ENCODE assay signal across 12 mouse cellular contexts in genomic region chr1:97553485-97554474, GRCm38 (mm10).
DNase-seq lines count a peak whose midpoint lies in the region; ATAC-seq and TF ChIP-seq lines count a peak whose summit lies in the region.
"Had no signal": no experiment of that assay in that cellular context is flagged by ENCODE, and none has a peak within 500 bp of the region (broad histone marks: within the 10 kb centered on the region; RNA-seq: fewer than 3 reads in every experiment).

No protein-coding gene starts in this region.

- no peak overlapping the region for H3K27ac ChIP-seq in forebrain, embryonic 11.5 days (ENCODE audit: low read depth, low read length)
- H3K27ac ChIP-seq in layer of hippocampus, adult 2 months, result peak overlapping the region; percentile 30
- H3K27ac ChIP-seq in midbrain, postnatal 0 days (ENCODE audit: low read depth, low read length), result peak overlapping the region; percentile 38; the same call in 1 of the 2 replicates
- H3K27ac ChIP-seq: heart, embryonic 10.5 days; liver, embryonic 14.5 days had no signal

- no peaks in the 10 kb centered on the region for H3K27me3 ChIP-seq in forebrain, embryonic 11.5 days (ENCODE audit: control insufficient read depth, insufficient read depth, low read length)
- no peaks in the 10 kb centered on the region for H3K27me3 ChIP-seq in midbrain, postnatal 0 days (ENCODE audit: insufficient read depth, low read length)
- H3K27me3 ChIP-seq: megakaryocyte, embryonic 14.5 days had no signal

- peak; percentile 60; the same call in 1 of the 2 replicates for ATAC-seq in forebrain, embryonic 11.5 days (replicated peaks; ENCODE audit: low FRiP score)
- ATAC-seq in midbrain, postnatal 0 days (ENCODE audit: low FRiP score), result peak; percentile 95

- no peaks in the 10 kb centered on the region for H3K36me3 ChIP-seq in forebrain, embryonic 11.5 days (ENCODE audit: control insufficient read depth, insufficient read depth, low read length)
- H3K36me3 ChIP-seq in midbrain, postnatal 0 days (ENCODE audit: insufficient read depth, low read length), result no peaks in the 10 kb centered on the region
- H3K36me3 ChIP-seq: heart, embryonic 10.5 days had no signal

- H3K9ac ChIP-seq in forebrain, embryonic 11.5 days (ENCODE audit: low read length), result no peak overlapping the region
- no peak overlapping the region for H3K9ac ChIP-seq in midbrain, postnatal 0 days (replicated peaks; ENCODE audit: low read length, poor library complexity, severe bottlenecking)
- H3K9ac ChIP-seq: liver, embryonic 14.5 days had no signal

- 83% methylated on average over 8 of the region's 8 CpGs for WGBS in forebrain, embryonic 11.5 days
- WGBS in midbrain, postnatal 0 days, result 39% methylated on average over 8 of the region's 8 CpGs

- H3K4me3 ChIP-seq in forebrain, embryonic 11.5 days (ENCODE audit: low read depth, low read length), result no peak overlapping the region
- H3K4me3 ChIP-seq in layer of hippocampus, adult 2 months, result no peak overlapping the region
- H3K4me3 ChIP-seq in midbrain, postnatal 0 days (ENCODE audit: low read depth, low read length), result no peak overlapping the region
- H3K4me3 ChIP-seq: heart, embryonic 10.5 days; megakaryocyte, embryonic 14.5 days had no signal

- no peaks in the 10 kb centered on the region for H3K9me3 ChIP-seq in forebrain, embryonic 11.5 days (ENCODE audit: control insufficient read depth, low read length)
- no peaks in the 10 kb centered on the region for H3K9me3 ChIP-seq in midbrain, postnatal 0 days (ENCODE audit: low read length)
- H3K9me3 ChIP-seq: heart, embryonic 10.5 days; megakaryocyte, embryonic 14.5 days had no signal

- no peak overlapping the region for H3K4me2 ChIP-seq in forebrain, embryonic 11.5 days (ENCODE audit: low read depth, low read length, severe bottlenecking)
- no peak overlapping the region for H3K4me2 ChIP-seq in midbrain, postnatal 0 days (ENCODE audit: low read depth, low read length, poor library complexity, severe bottlenecking)

- peak; percentile 20 to 39 for DNase-seq in cerebellum, postnatal 10 days
- no peak for DNase-seq in cerebellum, adult 11 months
- no peak for DNase-seq in forebrain, embryonic 11.5 days (ENCODE audit: low spot score)
- no peak for DNase-seq in layer of hippocampus, adult 2 months (ENCODE audit: low spot score in 2 of 2)
- DNase-seq in midbrain, postnatal 0 days (ENCODE audit: low spot score), result peak; percentile 88
- DNase-seq in adrenal gland, postnatal 25 days, result no peak
- no peak for DNase-seq in thymus, postnatal 25 days
- no peak for DNase-seq in kidney, postnatal 14 days
- DNase-seq: adrenal gland, postnatal 10 days had no signal

- TF ChIP-seq CTCF in layer of hippocampus, adult 2 months (conservative IDR thresholded peaks at IDR 0.05), result no peak
- no peak for TF ChIP-seq CTCF in midbrain, postnatal 0 days (IDR thresholded peaks at IDR 0.05)

- H3K4me1 ChIP-seq in forebrain, embryonic 11.5 days (replicated peaks; ENCODE audit: control insufficient read depth, insufficient read depth, low read length), result no peaks in the 10 kb centered on the region
- H3K4me1 ChIP-seq in midbrain, postnatal 0 days (ENCODE audit: insufficient read depth, low read length), result peaks cover 4% of the 10 kb centered on the region; the same call in 1 of the 2 replicates
- H3K4me1 ChIP-seq: heart, embryonic 10.5 days; megakaryocyte, embryonic 14.5 days had no signal

Comparison
In these comparisons a context has a peak if more than half of its experiments do, and no peak if none do; other contexts are left out.
1. DNase-seq: peak in cerebellum, postnatal 10 days (2 of 2) and midbrain, postnatal 0 days (single experiment); none in cerebellum, adult 11 months (single experiment), forebrain, embryonic 11.5 days (single experiment), layer of hippocampus, adult 2 months (0 of 2), adrenal gland, postnatal 25 days (single experiment), thymus, postnatal 25 days (single experiment) and kidney, postnatal 14 days (single experiment).